Mouse (Mus musculus) large intestine, adult 2 months (tissue): ENCODE measurements around the gene Btg4. TPM values are rescaled to one million over a fixed set of nuclear protein-coding genes. Genes with fewer than 3 reads are reported as not detected.
"Not testable (repeated sequence)": the region's sequence is repeated elsewhere in the genome, so short reads cannot be mapped to it uniquely, and the experiment has no call there.

Experiments
- DNase-seq: peaks from one replicate; pipeline ENCODE4 v3.0.0-alpha.2; 2012; ENCODE audit warnings: low read depth, low spot score
- WGBS: fragments of 180-500 bp; shearing (Covaris S2); methylation state at CpG from one replicate; pipeline ENCODE4 v1.1.7; 2018; 5-methylcytosine and 5-hydroxymethylcytosine counted together
- polyA plus RNA-seq: library from polyadenylated mRNA; depleted of rRNA; stranded (reverse); fragments of >200 nt; gene quantifications from 2 replicates; pipeline ENCODE4 v1.2.3, GENCODE M21; 2012

Gene Btg4
- polyA plus RNA-seq, 1 experiment: not detected

DNA sequence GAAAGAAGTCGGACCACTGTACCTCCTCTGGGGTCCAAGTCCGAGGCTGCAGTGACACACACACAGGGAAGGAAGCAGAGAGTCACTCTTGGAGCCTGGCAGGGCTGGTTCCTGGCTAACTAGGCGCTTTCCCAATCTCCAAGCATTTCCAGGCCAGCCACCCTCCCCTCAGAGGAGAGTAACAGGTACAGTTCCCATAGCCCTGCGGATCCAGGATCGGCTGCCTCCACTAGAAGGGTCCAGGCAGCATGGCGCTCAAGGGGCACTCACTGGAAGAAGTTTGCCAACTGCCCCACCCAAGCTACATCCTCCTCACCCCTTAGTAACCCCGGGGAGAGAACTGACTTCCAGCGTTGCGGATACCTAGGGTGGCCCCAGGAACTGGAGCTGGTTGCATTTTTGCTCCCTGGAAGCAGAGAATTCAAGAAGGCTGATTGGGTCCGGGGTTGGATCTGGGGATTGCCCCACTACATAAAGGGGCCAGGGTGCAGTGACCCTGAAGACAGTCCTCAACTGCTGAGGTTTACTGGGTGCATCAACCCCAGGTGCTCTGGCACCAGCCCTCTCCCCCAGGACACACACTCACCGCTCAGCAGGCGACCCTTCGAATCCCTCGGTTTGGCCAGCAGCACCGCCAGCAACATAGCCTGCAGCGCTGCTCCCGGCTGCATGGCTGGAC is 15.7 kb downstream of the Btg4 start:
- under 1% methylated on average over 17 of the region's 17 CpGs for WGBS
- DNase-seq: no peak

DNA sequence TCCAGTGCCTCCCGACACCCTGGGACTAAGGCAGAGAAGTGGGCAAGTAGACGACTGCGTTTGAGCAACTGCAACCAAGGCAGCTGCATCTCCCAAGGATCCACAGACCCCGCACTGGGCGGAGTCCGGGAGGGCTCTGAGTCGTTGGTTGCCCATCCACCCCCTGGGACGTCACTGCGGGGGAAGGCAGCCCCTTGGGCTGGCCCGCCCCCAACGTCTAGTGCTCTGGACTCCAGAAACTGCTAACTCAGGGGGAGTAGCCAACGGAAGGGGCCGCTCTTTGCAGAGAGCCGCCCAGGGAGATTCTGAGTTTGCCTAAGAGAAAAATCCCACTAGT is 16.2 kb downstream of the Btg4 start, which contains the start of gene Layn:
Layn (minus strand) TSS at position 116 of the 337 bp plus-strand sequence.
- WGBS: 3% methylated on average over 14 of the region's 14 CpGs
- DNase-seq: no peak

DNA sequence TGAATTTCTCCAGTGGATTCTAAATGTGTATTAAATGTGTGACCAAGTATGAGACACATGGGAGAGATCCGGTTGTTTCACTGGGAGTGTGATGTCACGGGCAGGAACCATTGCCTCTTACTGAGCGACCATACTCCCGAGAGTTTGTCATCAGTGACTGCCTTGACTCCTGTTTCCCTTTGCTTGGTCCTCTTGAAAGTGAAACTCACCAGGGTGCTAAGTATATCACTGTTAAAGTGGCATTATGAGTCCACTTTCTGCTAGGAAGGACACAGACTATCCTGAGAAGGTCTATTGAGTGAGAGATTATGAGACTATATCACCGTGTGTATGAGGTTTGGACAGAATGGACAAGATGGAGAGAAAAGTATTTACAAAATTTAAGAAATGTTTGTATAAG is 20.9 kb downstream of the Btg4 start:
- 75% methylated on average over 5 of the region's 5 CpGs for WGBS
- DNase-seq: no peak

DNA sequence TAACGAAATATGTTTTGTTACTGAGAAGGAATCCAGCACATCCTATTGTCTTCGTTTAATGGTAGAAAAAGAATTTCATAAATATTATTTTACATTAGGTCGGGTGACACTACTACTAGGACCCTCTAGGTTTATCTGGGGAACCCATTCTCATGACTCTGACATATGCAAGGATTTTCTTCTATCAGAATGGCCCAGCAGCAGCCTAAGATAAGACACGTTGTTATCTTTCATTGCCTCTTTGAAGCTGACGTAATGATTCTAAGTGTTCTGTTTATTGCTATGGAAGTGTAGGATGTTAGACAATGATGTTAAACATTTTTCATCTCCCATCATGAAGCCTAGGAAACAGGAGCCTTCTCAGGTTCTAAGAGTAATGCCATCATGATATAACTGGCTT is 33.0 kb downstream of the Btg4 start:
- no peak for DNase-seq
- WGBS: 50% methylated on average over 5 of the region's 5 CpGs

DNA sequence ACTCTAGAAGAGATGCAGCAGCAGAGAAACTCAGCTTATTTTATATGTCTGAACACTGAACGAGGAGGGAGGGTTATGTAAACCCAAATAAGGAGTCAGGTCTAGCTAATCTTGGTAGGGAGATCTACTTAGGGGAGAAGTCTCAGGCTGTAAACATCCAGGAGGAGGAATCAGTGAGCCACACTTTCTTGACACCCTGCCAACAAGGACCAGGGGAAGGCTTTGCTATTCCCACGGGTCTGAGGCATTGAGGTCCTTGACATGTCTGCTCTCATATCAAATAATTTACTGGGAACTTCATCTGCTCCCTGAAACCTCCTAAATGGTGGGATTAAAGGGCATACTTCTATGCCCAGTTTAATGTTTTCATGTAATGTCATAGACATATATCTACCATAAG is 35.6 kb downstream of the Btg4 start:
- DNase-seq: no peak
- 15% methylated on average over 2 of the region's 2 CpGs for WGBS

DNA sequence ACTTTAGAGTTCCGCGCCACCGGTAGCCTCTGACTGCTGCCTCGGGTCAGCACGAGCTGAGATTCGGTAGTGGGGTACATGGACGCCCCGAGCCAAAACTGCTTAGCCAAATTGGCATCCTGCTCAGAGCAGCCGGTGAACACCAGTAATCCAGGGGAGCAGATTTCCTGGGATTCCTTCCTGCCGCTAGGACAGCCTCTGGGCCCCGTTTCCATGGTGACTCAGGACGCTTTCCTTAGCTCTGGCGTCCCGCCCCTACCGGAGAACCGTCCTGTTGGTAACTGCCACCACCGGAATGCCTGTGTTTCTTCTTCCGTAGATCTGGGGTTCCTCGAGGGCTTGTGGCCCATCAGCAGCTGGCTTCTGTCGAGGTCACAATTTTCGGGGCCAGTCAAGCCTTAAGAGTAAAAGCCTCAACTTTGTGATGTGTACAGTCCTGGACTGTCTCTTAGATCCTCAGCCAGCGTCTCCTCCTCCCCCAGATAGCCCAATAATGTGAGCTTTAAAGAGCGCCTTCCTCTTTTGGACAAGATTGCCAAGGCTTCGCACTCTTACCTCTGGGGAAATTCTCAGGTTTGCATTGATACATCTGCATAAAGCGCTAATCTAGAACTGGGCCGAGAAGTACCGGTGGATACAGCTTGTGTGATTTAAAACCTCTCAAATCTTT is 41.2 kb downstream of the Btg4 start, which contains the start of gene 4833427G06Rik:
4833427G06Rik (minus strand) TSS at position 323 of the 670 bp plus-strand sequence.
- 18% methylated on average over 27 of the region's 27 CpGs for WGBS
- DNase-seq: no peak

DNA sequence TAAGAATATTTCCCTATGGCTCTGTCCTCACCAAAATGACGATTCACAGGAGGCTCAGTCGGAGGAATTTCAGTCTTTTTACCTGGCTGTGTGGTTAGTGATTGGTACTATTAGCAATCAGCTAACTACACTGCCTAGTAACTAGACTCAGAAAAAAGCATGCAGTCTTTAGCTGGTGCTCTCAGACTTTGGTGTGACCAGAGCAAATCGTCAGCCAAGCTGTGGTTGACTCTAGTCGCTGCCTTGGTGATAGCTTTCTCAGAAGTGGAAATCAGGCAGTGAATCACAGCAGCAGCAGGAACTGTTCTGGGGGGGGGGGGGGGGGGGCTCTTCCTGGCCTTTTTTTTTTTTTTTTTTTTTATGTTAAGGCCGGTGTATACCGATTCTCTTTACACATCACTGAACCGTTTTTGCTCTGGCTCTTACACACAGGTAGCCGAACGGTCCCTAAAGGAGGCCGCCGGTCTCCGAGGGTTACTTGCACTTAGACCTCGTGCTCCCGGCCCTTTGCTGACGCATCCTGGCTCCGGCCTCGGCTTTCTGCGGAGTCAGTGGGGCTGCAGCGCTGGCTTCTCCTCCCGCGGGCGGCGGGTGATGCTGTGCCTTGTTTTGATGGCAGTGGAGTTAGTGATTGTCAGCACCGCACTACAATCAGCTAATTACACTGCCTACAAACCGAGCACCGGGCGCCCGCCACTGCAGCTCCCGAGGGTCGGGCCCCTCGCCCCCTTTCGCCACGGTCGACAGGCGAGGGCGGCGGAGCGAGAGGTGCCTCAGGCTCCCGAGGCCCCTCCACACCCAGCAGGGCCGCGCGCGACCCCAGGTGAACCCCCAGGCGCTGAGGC is 42.5 kb downstream of the Btg4 start:
- no peak for DNase-seq
- WGBS: 6% methylated on average over 44 of the region's 44 CpGs

DNA sequence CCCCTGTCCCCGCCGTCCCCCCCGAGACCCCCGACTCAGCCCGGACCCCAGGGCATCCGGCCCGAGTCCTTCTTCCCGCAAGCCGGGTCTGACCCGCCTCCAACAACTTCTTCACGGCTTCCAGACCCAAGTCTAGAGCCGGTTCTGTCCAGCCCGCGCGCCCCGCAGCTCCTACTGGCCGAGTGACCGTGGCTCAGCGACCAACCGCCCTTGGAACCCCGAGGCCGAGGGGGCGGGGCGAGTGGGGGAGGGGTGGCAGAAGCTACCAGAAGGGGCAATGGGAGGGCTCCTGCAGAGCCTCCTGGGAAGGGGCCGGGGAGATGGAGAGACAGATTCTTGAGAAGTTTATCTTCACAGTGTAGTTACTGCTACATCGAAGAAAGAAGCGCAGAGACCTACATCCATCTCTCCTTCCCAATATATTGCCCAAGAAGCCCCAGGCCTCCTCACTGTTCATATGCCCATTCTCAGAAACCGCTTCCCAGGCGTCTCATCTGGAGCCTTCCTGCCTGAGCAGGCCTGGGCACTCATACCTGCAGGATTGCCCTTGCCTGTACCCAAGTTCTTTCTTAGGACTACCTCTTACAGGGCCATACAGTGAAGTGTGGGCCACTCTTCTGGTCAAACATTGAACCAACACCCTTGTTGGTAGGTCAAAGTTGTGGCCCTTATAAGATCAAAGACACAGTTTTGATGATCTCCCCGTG is 43.3 kb downstream of the Btg4 start:
- DNase-seq: no peak
- 19% methylated on average over 30 of the region's 30 CpGs for WGBS

DNA sequence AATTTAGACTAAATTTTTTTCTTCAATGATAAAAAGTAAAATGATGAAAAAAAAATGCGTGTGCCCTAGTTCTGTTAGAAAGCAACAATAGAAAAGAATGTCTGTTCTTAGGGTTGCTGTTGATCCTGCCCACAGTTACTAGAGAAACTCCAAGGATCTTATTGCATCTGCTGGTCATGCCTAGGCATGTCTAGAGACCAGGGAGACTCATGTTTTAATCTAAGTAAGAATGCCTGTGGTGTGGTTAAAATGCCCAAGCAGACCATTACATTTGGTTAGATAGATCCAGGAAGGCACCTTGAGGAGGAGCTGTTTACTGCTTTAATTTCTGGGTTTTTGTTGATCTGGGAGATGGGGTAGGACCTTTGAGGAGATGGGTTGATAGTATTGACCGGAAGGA is 45.0 kb downstream of the Btg4 start:
- no peak for DNase-seq
- WGBS: 53% methylated on average over 2 of the region's 2 CpGs

DNA sequence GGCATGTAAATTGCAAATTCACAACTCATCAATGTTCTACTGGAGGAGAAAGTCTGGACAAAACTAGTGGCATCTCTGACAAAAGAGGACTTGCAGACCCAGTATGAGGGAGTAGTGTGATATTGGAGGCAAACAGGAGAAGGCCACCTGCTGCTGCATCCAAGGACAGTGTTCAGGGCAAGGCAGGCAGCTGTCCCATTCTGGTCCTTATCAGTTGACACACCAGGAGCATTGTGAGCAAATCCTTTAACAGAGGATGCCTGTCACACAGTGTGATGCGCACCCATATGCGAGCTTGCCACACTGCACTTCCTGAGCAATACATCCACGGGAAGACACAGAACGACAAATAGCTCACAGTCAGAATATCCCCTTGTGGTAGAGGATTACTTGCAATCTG is 54.1 kb downstream of the Btg4 start:
- DNase-seq: no peak
- 83% methylated on average over 4 of the region's 4 CpGs for WGBS

DNA sequence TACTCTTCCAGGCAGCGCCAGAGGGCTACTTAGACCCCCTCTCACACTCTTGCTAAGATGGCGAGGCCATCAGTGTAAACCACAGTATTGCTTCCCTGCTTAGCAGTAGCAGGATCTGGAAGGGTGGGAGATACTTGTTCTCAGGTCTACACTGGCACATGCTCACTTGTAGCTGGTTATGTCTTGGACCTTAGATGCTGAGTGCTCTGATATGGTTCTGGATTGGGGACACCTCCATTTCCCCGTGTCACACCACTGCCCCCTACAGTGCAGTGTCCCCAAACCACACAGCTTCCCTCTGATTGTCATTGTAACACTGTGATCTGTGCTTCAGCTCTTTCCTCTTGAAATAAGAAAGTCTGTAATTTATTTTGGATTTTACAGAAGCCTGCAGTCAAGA is 76.3 kb downstream of the Btg4 start:
- WGBS: 64% methylated on average over 3 of the region's 3 CpGs
- DNase-seq: no peak

DNA sequence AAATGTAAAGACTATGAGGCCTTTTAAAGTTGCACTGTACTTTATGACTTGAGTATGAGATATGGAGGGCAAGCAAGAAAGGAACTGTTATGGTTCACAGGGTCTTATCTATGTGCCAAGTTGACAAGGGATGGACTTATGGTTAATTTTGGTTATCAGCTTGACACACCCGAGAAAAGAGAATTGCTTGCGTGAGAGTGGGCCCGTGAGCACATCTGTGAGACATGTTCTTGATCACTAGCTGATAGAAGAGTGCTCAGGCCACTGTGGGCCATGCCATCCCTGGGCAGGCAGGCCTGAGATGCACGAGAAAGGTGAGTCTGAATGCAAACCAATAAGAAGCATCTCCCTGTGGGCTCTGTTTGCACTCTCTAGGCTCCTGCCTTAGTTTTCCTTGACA is 76.7 kb downstream of the Btg4 start:
- no peak for DNase-seq
- 80% methylated on average over 4 of the region's 4 CpGs for WGBS

DNA sequence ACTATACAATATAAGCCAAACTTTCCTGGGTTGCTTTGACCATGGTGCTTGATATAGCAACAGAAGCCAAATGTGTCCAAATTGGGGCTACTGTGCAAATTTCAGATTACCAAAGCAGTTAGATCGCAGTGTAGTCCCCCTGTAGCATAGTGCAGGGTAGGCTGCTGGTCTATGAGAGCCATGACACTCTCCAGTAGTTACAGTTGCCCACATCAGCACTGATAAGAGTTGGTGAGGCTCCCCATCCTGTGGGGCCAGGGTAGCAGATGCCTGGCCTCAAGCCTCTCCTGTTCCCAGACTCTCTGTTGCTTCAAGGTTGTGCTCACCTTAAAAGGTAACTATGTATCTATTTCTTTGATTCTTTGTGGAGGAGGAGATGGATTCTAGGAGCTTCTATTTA is 77.1 kb downstream of the Btg4 start:
- no peak for DNase-seq
- 90% methylated on average over 1 of the region's 1 CpGs for WGBS

DNA sequence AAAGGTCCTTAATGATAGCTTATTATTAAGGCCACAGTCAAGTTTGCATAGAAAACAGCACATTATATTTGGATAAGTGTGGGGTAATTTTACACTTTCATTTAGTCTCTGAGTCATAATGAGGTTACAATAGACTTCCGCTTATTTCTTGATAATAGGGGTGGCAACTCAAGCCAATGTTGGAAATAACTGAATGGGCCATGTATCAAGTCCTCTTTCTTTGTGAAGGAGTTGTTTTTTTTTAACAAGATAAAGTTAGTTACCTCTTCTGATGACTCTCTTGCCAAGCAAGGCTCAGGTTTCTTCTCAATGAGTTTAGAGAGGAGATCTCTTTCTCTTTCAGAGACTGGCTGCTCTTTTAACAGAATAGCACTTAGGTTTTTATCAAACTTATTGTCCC is 77.6 kb downstream of the Btg4 start:
- DNase-seq: no peak
- 86% methylated on average over 1 of the region's 1 CpGs for WGBS

DNA sequence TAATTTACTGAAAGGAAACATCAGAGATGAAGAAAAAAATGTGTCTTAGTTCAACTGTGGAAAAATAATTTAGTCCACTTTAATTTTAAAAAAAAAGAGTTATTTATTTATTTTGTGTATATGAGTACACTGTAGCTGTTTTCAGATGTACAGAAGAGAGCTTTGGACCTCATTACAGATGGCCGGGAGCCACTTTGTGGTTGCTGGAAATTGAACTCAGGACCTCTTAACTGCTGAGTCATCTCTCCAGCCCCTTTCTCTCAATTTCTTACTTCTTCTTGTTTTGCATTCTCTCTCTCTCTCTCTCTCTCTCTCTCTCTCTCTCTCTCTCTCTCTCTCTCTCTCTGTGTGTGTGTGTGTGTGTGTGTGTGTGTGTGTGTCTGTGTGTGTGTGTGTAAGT is 78.7 kb downstream of the Btg4 start:
- DNase-seq: not testable (repeated sequence)
- WGBS: 67% methylated on average over 1 of the region's 1 CpGs

DNA sequence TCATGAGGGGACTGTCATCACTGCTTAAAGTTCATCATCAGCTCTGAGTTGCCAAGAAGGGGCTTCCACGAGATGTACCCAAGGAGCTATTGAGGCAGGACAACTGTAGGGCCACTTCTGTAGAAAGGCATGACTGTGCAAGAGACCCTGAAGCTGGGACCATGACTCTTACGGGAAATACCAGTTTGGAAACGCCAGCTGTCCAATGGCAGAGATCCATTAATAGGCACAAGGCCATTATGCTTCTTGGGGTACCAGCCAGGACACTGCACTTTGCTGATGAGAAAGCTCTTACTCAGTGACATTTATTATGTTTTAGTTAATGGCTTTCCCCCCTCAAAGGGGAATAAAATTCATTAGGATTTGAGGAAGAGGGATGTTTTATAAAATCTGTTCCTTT is 80.0 kb downstream of the Btg4 start:
- no peak for DNase-seq
- 82% methylated on average over 3 of the region's 3 CpGs for WGBS

DNA sequence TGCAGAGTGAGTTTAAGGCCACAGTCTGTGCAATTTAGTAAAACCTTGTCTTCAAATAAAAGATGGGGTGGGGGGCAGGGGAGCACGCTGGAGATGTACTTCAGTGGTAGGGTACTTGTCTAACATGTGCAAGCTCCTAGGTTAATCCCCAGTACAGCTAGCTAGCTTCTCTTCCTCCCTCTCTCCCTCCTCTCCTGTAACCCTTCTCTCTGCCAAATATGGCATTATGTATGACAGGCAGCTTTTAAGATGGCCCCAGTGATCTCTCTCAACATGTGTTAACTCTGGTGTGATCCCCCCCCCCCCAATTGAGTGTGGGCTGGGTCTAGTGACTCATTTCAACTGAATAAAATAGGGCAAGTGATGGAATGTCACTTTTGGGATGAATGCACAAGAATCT is 82.7 kb downstream of the Btg4 start:
- no peak for DNase-seq
- 90% methylated on average over 1 of the region's 1 CpGs for WGBS

DNA sequence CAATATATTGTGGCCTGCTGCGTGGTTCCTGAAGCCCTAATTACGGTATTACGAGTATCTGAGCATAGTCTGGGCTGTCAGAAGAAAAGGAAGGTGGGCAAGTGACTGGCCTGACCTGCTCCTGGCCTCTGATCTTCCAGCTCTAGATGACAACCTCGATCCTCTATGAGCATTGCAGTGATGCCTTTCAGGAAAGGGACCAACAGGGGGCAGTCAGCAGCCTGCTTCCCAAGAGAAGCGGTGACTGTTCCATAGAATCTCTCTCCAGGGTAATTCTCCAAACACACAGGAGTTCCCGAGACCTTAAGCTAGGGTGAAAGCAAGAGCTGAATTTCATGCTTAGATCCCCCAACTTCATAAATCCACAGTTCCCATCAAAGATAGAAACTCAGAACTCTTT is 83.5 kb downstream of the Btg4 start:
- no peak for DNase-seq
- 81% methylated on average over 6 of the region's 6 CpGs for WGBS

DNA sequence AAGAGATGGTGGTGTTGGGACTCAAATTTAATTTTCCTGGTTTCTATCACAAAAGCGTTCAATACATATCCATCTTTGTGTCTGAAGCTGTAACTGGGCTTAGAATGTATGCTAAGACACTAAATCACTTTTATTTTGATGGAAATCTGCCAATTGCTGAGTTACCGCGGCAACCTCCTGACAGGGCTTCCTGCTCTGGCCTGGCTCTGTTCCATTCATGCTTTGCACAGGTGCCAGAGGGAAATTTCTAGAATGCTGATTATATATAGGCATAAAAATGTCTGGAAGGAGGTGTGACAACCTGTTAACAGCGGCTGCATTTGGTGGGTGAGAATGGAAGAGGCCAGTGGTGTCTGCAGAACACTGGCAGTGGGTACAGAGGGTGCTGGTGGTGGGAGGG is 85.8 kb downstream of the Btg4 start:
- DNase-seq: no peak
- WGBS: 16% methylated on average over 4 of the region's 4 CpGs

DNA sequence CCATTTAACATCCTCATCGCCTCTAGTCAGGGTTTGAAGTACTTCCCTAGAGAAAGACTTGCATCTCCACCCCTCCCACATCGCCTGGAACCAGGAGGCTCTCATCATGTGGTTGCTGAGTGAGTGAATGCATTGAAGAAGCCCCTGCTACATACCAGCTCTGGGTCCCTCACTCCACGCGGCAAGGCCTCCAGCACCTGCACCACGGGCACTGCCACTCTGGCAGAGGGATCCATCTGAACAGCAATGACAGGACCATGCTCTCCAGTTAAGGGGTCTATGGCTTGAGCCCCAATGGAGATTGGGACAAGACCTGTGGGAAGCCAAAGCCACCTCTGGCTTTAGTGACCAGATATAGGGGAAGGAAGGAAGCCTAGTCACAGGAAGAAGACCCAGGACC is 86.6 kb downstream of the Btg4 start:
- no peak for DNase-seq
- WGBS: 85% methylated on average over 5 of the region's 5 CpGs
